Mouse (Mus musculus): ENCODE results near the gene Copa.
A peak's percentile ranks its signal among the peaks of the same experiment; 100 is the strongest.

Gene Copa

GRCm38 (mm10) chr1:172140160-172140559 lies 57.8 kb downstream of the Copa start:
- DNase-seq (ENCODE audit: extremely low spot score, low spot score): no peak

GRCm38 (mm10) chr1:172140825-172141224 lies 58.5 kb downstream of the Copa start:
- no peak for DNase-seq (ENCODE audit: extremely low spot score, low spot score)

- DNase-seq (ENCODE audit: extremely low spot score, low spot score): no peak
These were observed 59.2 kb downstream of the Copa start for GRCm38 (mm10) chr1:172141529-172141928.

- DNase-seq (ENCODE audit: extremely low spot score, low spot score): no peak
These were observed 61.2 kb downstream of the Copa start for GRCm38 (mm10) chr1:172143570-172143969.

GRCm38 (mm10) chr1:172147835-172148278 lies 65.5 kb downstream of the Copa start, which contains the start of gene Dcaf8:
Dcaf8 (plus strand) TSS chr1:172148084.
- peak; percentile 96 for DNase-seq (ENCODE audit: extremely low spot score, low spot score)

- peak; percentile 76 for DNase-seq (ENCODE audit: extremely low spot score, low spot score)
These were observed 66.1 kb downstream of the Copa start for GRCm38 (mm10) chr1:172148279-172148954.

GRCm38 (mm10) chr1:172148955-172149815 lies 66.9 kb downstream of the Copa start:
- no peak for DNase-seq (ENCODE audit: extremely low spot score, low spot score)

GRCm38 (mm10) chr1:172154536-172154935 lies 72.2 kb downstream of the Copa start:
- DNase-seq (ENCODE audit: extremely low spot score, low spot score): no peak

GRCm38 (mm10) chr1:172155518-172155917 lies 73.2 kb downstream of the Copa start:
- no peak for DNase-seq (ENCODE audit: extremely low spot score, low spot score)

- no peak for DNase-seq (ENCODE audit: extremely low spot score, low spot score)
These were observed 77.6 kb downstream of the Copa start for GRCm38 (mm10) chr1:172159970-172160369.

GRCm38 (mm10) chr1:172160508-172160907 lies 78.2 kb downstream of the Copa start:
- DNase-seq (ENCODE audit: extremely low spot score, low spot score): no peak

- no peak for DNase-seq (ENCODE audit: extremely low spot score, low spot score)
These were observed 79.7 kb downstream of the Copa start for GRCm38 (mm10) chr1:172162009-172162408.

GRCm38 (mm10) chr1:172162959-172163358 lies 80.6 kb downstream of the Copa start:
- DNase-seq (ENCODE audit: extremely low spot score, low spot score): no peak

- DNase-seq (ENCODE audit: extremely low spot score, low spot score): no peak
These were observed 85.6 kb downstream of the Copa start for GRCm38 (mm10) chr1:172167911-172168310.

GRCm38 (mm10) chr1:172169809-172170208 lies 87.5 kb downstream of the Copa start:
- DNase-seq (ENCODE audit: extremely low spot score, low spot score): no peak

All from neural tube, embryonic 10.5 days (tissue).